Mouse (Mus musculus) lung, embryonic 14.5 days (tissue): ENCODE results near the gene Kif1bp. TPM values are rescaled to one million over a fixed set of nuclear protein-coding genes. Genes with fewer than 3 reads are reported as not detected.

ENCODE experiments used
- ATAC-seq: fragments of 200-750 bp; cut with Nextera tagmentation; 2 replicates; pipeline ENCODE4 v1.8.0; 2017; ENCODE audit warnings: mild to moderate bottlenecking, moderate TSS enrichment, moderate library complexity; ENCODE audit not compliant: insufficient read depth
- DNase-seq: peaks from one replicate; pipeline ENCODE4 v3.0.0-alpha.2; 2015
- H3K27ac ChIP-seq: fragments of 300-500 bp; sonication (generic); 2 replicates; pipeline ENCODE4 v1.5.1; 2014; ENCODE audit warnings: low read depth, mild to moderate bottlenecking, moderate library complexity
- H3K27me3 ChIP-seq: fragments of 300-500 bp; sonication (generic); 2 replicates; pipeline ENCODE4 v1.6.1; 2014; ENCODE audit warnings: low read length, control low read depth; ENCODE audit not compliant: insufficient read depth
- H3K36me3 ChIP-seq: fragments of 300-500 bp; sonication (generic); 2 replicates; pipeline ENCODE4 v1.6.1; 2014; ENCODE audit warnings: control low read depth; ENCODE audit not compliant: insufficient read depth
- H3K4me1 ChIP-seq: fragments of 300-500 bp; sonication (generic); 2 replicates; pipeline ENCODE4 v1.6.1; 2014; ENCODE audit warnings: antibody characterized with exemption, control low read depth; ENCODE audit not compliant: insufficient read depth
- H3K4me2 ChIP-seq: fragments of 300-500 bp; sonication (generic); 2 replicates; pipeline ENCODE4 v1.6.1; 2014; ENCODE audit warnings: mild to moderate bottlenecking
- H3K4me3 ChIP-seq: fragments of 300-500 bp; sonication (generic); 2 replicates; pipeline ENCODE4 v1.5.1; 2014; ENCODE audit warnings: low read depth, low read length
- H3K9ac ChIP-seq: fragments of 300-500 bp; sonication (generic); 2 replicates; pipeline ENCODE4 v1.6.1; 2014
- H3K9me3 ChIP-seq: fragments of 300-500 bp; sonication (generic); 2 replicates; pipeline ENCODE4 v1.6.1; 2016; ENCODE audit warnings: low read depth, low read length, control low read depth
- CTCF ChIP-seq: IDR thresholded peaks from 2 replicates; pipeline ENCODE4 v1.5.1; 2016; ENCODE audit warnings: antibody characterized with exemption, low read depth
- WGBS: fragments of 180-500 bp; shearing (Covaris S2); extraction: QIAGEN DNeasy Blood & Tissue Kit; methylation state at CpG from one replicate; pipeline ENCODE4 v1.1.7; 2014; 5-methylcytosine and 5-hydroxymethylcytosine counted together
- polyA plus RNA-seq: library from polyadenylated mRNA; unstranded; fragments of >200 nt; fragmentation: Nextera tagmentation; extraction: Ambion mirVana; gene quantifications from 2 replicates; pipeline ENCODE4 v1.2.1, GENCODE M21; 2014

The Kif1bp gene
- polyA plus RNA-seq, 1 experiment from 2014 or later, result 42.7 TPM

GRCm38 (mm10) chr10:62542928-62543327 is 35.3 kb downstream of the Kif1bp start:
- H3K4me1 ChIP-seq, result no peaks in the 10 kb centered on the region
- H3K9me3 ChIP-seq, result no peaks in the 10 kb centered on the region
- H3K27ac ChIP-seq, result no peak overlapping the region
- 91% methylated on average over 8 of the region's 8 CpGs for WGBS
- H3K4me2 ChIP-seq, result no peak overlapping the region
- H3K27me3 ChIP-seq, result no peaks in the 10 kb centered on the region
- H3K36me3 ChIP-seq, result no peaks in the 10 kb centered on the region
- ATAC-seq (no peak), DNase-seq (no peak)
- H3K4me3 ChIP-seq, result no peak overlapping the region
- TF ChIP-seq CTCF, result no peak
- no peak overlapping the region for H3K9ac ChIP-seq

- no peaks in the 10 kb centered on the region for H3K27me3 ChIP-seq
- no peak for TF ChIP-seq CTCF
- no peak overlapping the region for H3K27ac ChIP-seq
- no peaks in the 10 kb centered on the region for H3K36me3 ChIP-seq
- DNase-seq (no peak), ATAC-seq (no peak)
- no peak overlapping the region for H3K4me2 ChIP-seq
- no peaks in the 10 kb centered on the region for H3K4me1 ChIP-seq
- H3K9ac ChIP-seq, result no peak overlapping the region
- H3K4me3 ChIP-seq, result no peak overlapping the region
- H3K9me3 ChIP-seq, result no peaks in the 10 kb centered on the region
- WGBS, result 83% methylated on average over 12 of the region's 12 CpGs
These were observed 35.8 kb downstream of the Kif1bp start for GRCm38 (mm10) chr10:62542507-62542906.

GRCm38 (mm10) chr10:62541499-62541898 is 36.8 kb downstream of the Kif1bp start:
- 90% methylated on average over 12 of the region's 12 CpGs for WGBS
- H3K4me2 ChIP-seq, result no peak overlapping the region
- no peak overlapping the region for H3K4me3 ChIP-seq
- no peaks in the 10 kb centered on the region for H3K27me3 ChIP-seq
- H3K27ac ChIP-seq, result no peak overlapping the region
- ATAC-seq (no peak), DNase-seq (no peak)
- TF ChIP-seq CTCF, result no peak
- H3K9ac ChIP-seq, result no peak overlapping the region
- no peaks in the 10 kb centered on the region for H3K36me3 ChIP-seq
- H3K9me3 ChIP-seq, result no peaks in the 10 kb centered on the region
- no peaks in the 10 kb centered on the region for H3K4me1 ChIP-seq

GRCm38 (mm10) chr10:62540800-62541199 is 37.5 kb downstream of the Kif1bp start:
- Histone ChIP-seq H3K36me3 (no peaks in the 10 kb centered on the region), H3K27me3 (no peaks in the 10 kb centered on the region), H3K27ac (no peak overlapping the region), H3K4me3 (no peak overlapping the region), H3K9ac (no peak overlapping the region), H3K4me2 (no peak overlapping the region), H3K9me3 (no peaks in the 10 kb centered on the region), H3K4me1 (no peaks in the 10 kb centered on the region)
- no peak for DNase-seq
- 50% methylated on average over 3 of the region's 3 CpGs for WGBS
- no peak for TF ChIP-seq CTCF
- ATAC-seq, result no peak

- H3K36me3 ChIP-seq, result no peaks in the 10 kb centered on the region
- ATAC-seq, result peak; percentile 41; the same call in 1 of the 2 replicates
- peak; percentile 55 for DNase-seq
- no peak overlapping the region for H3K27ac ChIP-seq
- H3K4me3 ChIP-seq, result no peak overlapping the region
- WGBS, result 74% methylated on average over 7 of the region's 7 CpGs
- no peaks in the 10 kb centered on the region for H3K27me3 ChIP-seq
- no peaks in the 10 kb centered on the region for H3K9me3 ChIP-seq
- no peaks in the 10 kb centered on the region for H3K4me1 ChIP-seq
- no peak for TF ChIP-seq CTCF
- H3K9ac ChIP-seq, result no peak overlapping the region
- H3K4me2 ChIP-seq, result no peak overlapping the region
These were observed 43.7 kb downstream of the Kif1bp start for GRCm38 (mm10) chr10:62534509-62534908.

GRCm38 (mm10) chr10:62532832-62533231 is 45.4 kb downstream of the Kif1bp start:
- H3K27me3 ChIP-seq, result no peaks in the 10 kb centered on the region
- TF ChIP-seq CTCF, result no peak
- H3K4me2 ChIP-seq, result no peak overlapping the region
- no peaks in the 10 kb centered on the region for H3K9me3 ChIP-seq
- DNase-seq (no peak), ATAC-seq (no peak)
- no peaks in the 10 kb centered on the region for H3K36me3 ChIP-seq
- no peaks in the 10 kb centered on the region for H3K4me1 ChIP-seq
- H3K4me3 ChIP-seq, result no peak overlapping the region
- 43% methylated on average over 2 of the region's 2 CpGs for WGBS
- no peak overlapping the region for H3K9ac ChIP-seq
- H3K27ac ChIP-seq, result no peak overlapping the region

GRCm38 (mm10) chr10:62530183-62530582 is 48.1 kb downstream of the Kif1bp start:
- Histone ChIP-seq H3K9ac (no peak overlapping the region), H3K27ac (no peak overlapping the region), H3K27me3 (no peaks in the 10 kb centered on the region), H3K4me2 (no peak overlapping the region), H3K9me3 (no peaks in the 10 kb centered on the region), H3K4me1 (no peaks in the 10 kb centered on the region), H3K36me3 (no peaks in the 10 kb centered on the region), H3K4me3 (no peak overlapping the region)
- TF ChIP-seq CTCF, result no peak
- DNase-seq (peak; percentile 60), ATAC-seq (no peak)
- 70% methylated on average over 9 of the region's 9 CpGs for WGBS

- Histone ChIP-seq H3K4me3 (no peak within 1 kb of the TSS), H3K4me1 (peaks cover 3% of the 10 kb centered on the region; the same call in 1 of the 2 replicates), H3K27me3 (no peaks in the 10 kb centered on the region), H3K9ac (no peak within 1 kb of the TSS), H3K9me3 (no peaks in the 10 kb centered on the region), H3K27ac (no peak within 1 kb of the TSS), H3K4me2 (0 out of 2 replicates have a peak within 1 kb of the TSS, but pooled peaks have one; percentile 15), H3K36me3 (no peaks in the 10 kb centered on the region)
- no peak for DNase-seq
- no peak for TF ChIP-seq CTCF
- ATAC-seq, result no peak
- WGBS, result 81% methylated on average over 14 of the region's 14 CpGs
These were observed 50.9 kb downstream of the Kif1bp start, which contains the start of gene Srgn for GRCm38 (mm10) chr10:62527351-62527750. TSS of gene Srgn (minus strand) at chr10:62527451.
